Mouse (Mus musculus): ENCODE measurements around the gene Zfp446. TPM values are rescaled to one million over a fixed set of nuclear protein-coding genes. Genes with fewer than 3 reads are reported as not detected.

The Zfp446 gene
- polyA plus RNA-seq, 1 experiment from 2014 or later: 6.7 TPM

GRCm38 (mm10) chr7:12993148-12993547 is 15.5 kb downstream of the Zfp446 start:
- no peak overlapping the region for H3K9ac ChIP-seq
- H3K9me3 ChIP-seq: no peaks in the 10 kb centered on the region
- H3K36me3 ChIP-seq: no peaks in the 10 kb centered on the region
- ATAC-seq: no peak
- no peak overlapping the region for H3K4me2 ChIP-seq (replicated peaks)
- no peak overlapping the region for H3K27ac ChIP-seq
- H3K27me3 ChIP-seq (replicated peaks): no peaks in the 10 kb centered on the region
- H3K4me1 ChIP-seq (replicated peaks): no peaks in the 10 kb centered on the region
- H3K4me3 ChIP-seq (replicated peaks): no peak overlapping the region
- 90% methylated on average over 10 of the region's 10 CpGs for WGBS

GRCm38 (mm10) chr7:12995862-12996261 is 18.2 kb downstream of the Zfp446 start:
- ATAC-seq: no peak
- no peaks in the 10 kb centered on the region for H3K27me3 ChIP-seq (replicated peaks)
- H3K4me3 ChIP-seq (replicated peaks): no peak overlapping the region
- no peaks in the 10 kb centered on the region for H3K4me1 ChIP-seq (replicated peaks)
- H3K36me3 ChIP-seq: no peaks in the 10 kb centered on the region
- no peak overlapping the region for H3K4me2 ChIP-seq (replicated peaks)
- H3K9me3 ChIP-seq: no peaks in the 10 kb centered on the region
- H3K9ac ChIP-seq: no peak overlapping the region
- H3K27ac ChIP-seq: no peak overlapping the region

- H3K9me3 ChIP-seq: no peaks in the 10 kb centered on the region
- H3K4me1 ChIP-seq (replicated peaks): no peaks in the 10 kb centered on the region
- H3K4me3 ChIP-seq (replicated peaks): no peak overlapping the region
- no peaks in the 10 kb centered on the region for H3K36me3 ChIP-seq
- no peak overlapping the region for H3K27ac ChIP-seq
- WGBS: 68% methylated on average over 5 of the region's 5 CpGs
- H3K27me3 ChIP-seq (replicated peaks): no peaks in the 10 kb centered on the region
- no peak overlapping the region for H3K9ac ChIP-seq
- no peak for ATAC-seq
- no peak overlapping the region for H3K4me2 ChIP-seq (replicated peaks)
Observed at GRCm38 (mm10) chr7:12997230-12997629, 19.6 kb downstream of the Zfp446 start.

GRCm38 (mm10) chr7:12998053-12998452 is 20.4 kb downstream of the Zfp446 start, which contains the start of gene Slc27a5:
Slc27a5 (minus strand) TSS chr7:12998192.
- ATAC-seq: peak; percentile 68
- Histone ChIP-seq H3K4me2 (replicated peaks) (no peak within 1 kb of the TSS), H3K9me3 (no peaks in the 10 kb centered on the region), H3K27me3 (replicated peaks) (no peaks in the 10 kb centered on the region), H3K27ac (no peak within 1 kb of the TSS), H3K4me1 (replicated peaks) (no peaks in the 10 kb centered on the region), H3K9ac (no peak within 1 kb of the TSS), H3K36me3 (no peaks in the 10 kb centered on the region), H3K4me3 (replicated peaks) (no peak within 1 kb of the TSS)
- 69% methylated on average over 5 of the region's 5 CpGs for WGBS

GRCm38 (mm10) chr7:12998851-12999250 is 21.2 kb downstream of the Zfp446 start, which contains the start of gene Trim28:
Trim28 (plus strand) TSS chr7:12999114.
- H3K27me3 ChIP-seq (replicated peaks): no peaks in the 10 kb centered on the region
- H3K4me1 ChIP-seq (replicated peaks): no peaks in the 10 kb centered on the region
- 86% methylated on average over 3 of the region's 3 CpGs for WGBS
- no peak within 1 kb of the TSS for H3K4me2 ChIP-seq (replicated peaks)
- ATAC-seq: no peak
- no peaks in the 10 kb centered on the region for H3K9me3 ChIP-seq
- H3K27ac ChIP-seq: no peak within 1 kb of the TSS
- no peak within 1 kb of the TSS for H3K9ac ChIP-seq
- no peak within 1 kb of the TSS for H3K4me3 ChIP-seq (replicated peaks)
- 0 out of 2 replicates have a peak, but pooled peaks cover under 1% of the 10 kb centered on the region for H3K36me3 ChIP-seq

GRCm38 (mm10) chr7:13001584-13001983 is 23.9 kb downstream of the Zfp446 start:
- no peaks in the 10 kb centered on the region for H3K27me3 ChIP-seq (replicated peaks)
- no peak overlapping the region for H3K4me2 ChIP-seq (replicated peaks)
- no peaks in the 10 kb centered on the region for H3K9me3 ChIP-seq
- ATAC-seq: peak; percentile 54; the same call in 1 of the 2 replicates
- no peak overlapping the region for H3K27ac ChIP-seq
- no peak overlapping the region for H3K4me3 ChIP-seq (replicated peaks)
- WGBS: 45% methylated on average over 1 of the region's 1 CpGs
- H3K9ac ChIP-seq: no peak overlapping the region
- H3K36me3 ChIP-seq: peaks cover 9% of the 10 kb centered on the region; the same call in 1 of the 2 replicates
- no peaks in the 10 kb centered on the region for H3K4me1 ChIP-seq (replicated peaks)

GRCm38 (mm10) chr7:13003380-13003779 is 25.7 kb downstream of the Zfp446 start:
- WGBS: 78% methylated on average over 5 of the region's 5 CpGs
- H3K4me1 ChIP-seq (replicated peaks): 0 out of 2 replicates have a peak, but pooled peaks cover 10% of the 10 kb centered on the region
- no peak overlapping the region for H3K4me2 ChIP-seq (replicated peaks)
- H3K27ac ChIP-seq: no peak overlapping the region
- no peak for ATAC-seq
- no peak overlapping the region for H3K9ac ChIP-seq
- peaks cover 20% of the 10 kb centered on the region for H3K36me3 ChIP-seq
- H3K9me3 ChIP-seq: no peaks in the 10 kb centered on the region
- no peaks in the 10 kb centered on the region for H3K27me3 ChIP-seq (replicated peaks)
- H3K4me3 ChIP-seq (replicated peaks): no peak overlapping the region

- Histone ChIP-seq H3K4me1 (replicated peaks) (0 out of 2 replicates have a peak, but pooled peaks cover 16% of the 10 kb centered on the region), H3K36me3 (peaks cover 20% of the 10 kb centered on the region), H3K4me2 (replicated peaks) (no peak overlapping the region), H3K4me3 (replicated peaks) (no peak overlapping the region), H3K27me3 (replicated peaks) (no peaks in the 10 kb centered on the region), H3K27ac (no peak overlapping the region), H3K9ac (no peak overlapping the region), H3K9me3 (no peaks in the 10 kb centered on the region)
- ATAC-seq: no peak
- 88% methylated on average over 17 of the region's 17 CpGs for WGBS
Observed at GRCm38 (mm10) chr7:13006011-13006410, 28.4 kb downstream of the Zfp446 start.

- Histone ChIP-seq H3K9ac (no peak overlapping the region), H3K27me3 (replicated peaks) (no peaks in the 10 kb centered on the region), H3K27ac (no peak overlapping the region), H3K4me2 (replicated peaks) (no peak overlapping the region), H3K36me3 (peaks cover 20% of the 10 kb centered on the region), H3K4me3 (replicated peaks) (no peak overlapping the region), H3K4me1 (replicated peaks) (0 out of 2 replicates have a peak, but pooled peaks cover 16% of the 10 kb centered on the region), H3K9me3 (no peaks in the 10 kb centered on the region)
- no peak for ATAC-seq
- 85% methylated on average over 10 of the region's 10 CpGs for WGBS
Observed at GRCm38 (mm10) chr7:13006531-13006930, 28.9 kb downstream of the Zfp446 start.

GRCm38 (mm10) chr7:13007341-13008092 is 29.9 kb downstream of the Zfp446 start:
- WGBS: 57% methylated on average over 57 of the region's 57 CpGs

GRCm38 (mm10) chr7:13009143-13010004 is 31.7 kb downstream of the Zfp446 start:
- ATAC-seq: peak; percentile 91
- under 1% methylated on average over 42 of the region's 42 CpGs for WGBS
- Histone ChIP-seq H3K27ac (peak overlapping the region; percentile 98), H3K4me3 (replicated peaks) (peak overlapping the region; percentile 80), H3K9ac (peak overlapping the region; percentile 95), H3K4me2 (replicated peaks) (peak overlapping the region; percentile 69), H3K4me1 (replicated peaks) (0 out of 2 replicates have a peak, but pooled peaks cover 16% of the 10 kb centered on the region), H3K9me3 (no peaks in the 10 kb centered on the region), H3K36me3 (peaks cover 16% of the 10 kb centered on the region), H3K27me3 (replicated peaks) (no peaks in the 10 kb centered on the region)

More at GRCm38 (mm10) chr7:13007341-13008092, 29.9 kb downstream of the Zfp446 start:
- Histone ChIP-seq H3K27ac (no peak overlapping the region), H3K27me3 (replicated peaks) (no peaks in the 10 kb centered on the region), H3K4me3 (replicated peaks) (no peak overlapping the region), H3K4me2 (replicated peaks) (no peak overlapping the region), H3K36me3 (peaks cover 20% of the 10 kb centered on the region), H3K9ac (0 out of 2 replicates have a peak overlapping the region, but pooled peaks have one; percentile 14), H3K9me3 (no peaks in the 10 kb centered on the region), H3K4me1 (replicated peaks) (0 out of 2 replicates have a peak, but pooled peaks cover 16% of the 10 kb centered on the region)
- no peak for ATAC-seq

All from intestine, embryonic 15.5 days (tissue).